Mouse (Mus musculus) cerebellum, adult 2 months (tissue): Measurements from ENCODE around the gene Hoxb9.

ENCODE experiments used
- CTCF ChIP-seq: fragments of 200-500 bp; IDR thresholded peaks from 2 replicates; pipeline ENCODE4 v1.5.1; 2011; ENCODE audit warnings: low read depth, mild to moderate bottlenecking, control low read depth, low read length, moderate library complexity, borderline replicate concordance; ENCODE audit not compliant: insufficient read depth
- POLR2A ChIP-seq: fragments of 200-500 bp; IDR thresholded peaks from 2 replicates; pipeline ENCODE4 v1.6.1; 2011; ENCODE audit warnings: low read length, control low read depth, borderline replicate concordance; ENCODE audit not compliant: insufficient read depth

GRCm38 (mm10) chr11:96306908-96307269 lies 35.6 kb downstream of the Hoxb9 start:
- TF ChIP-seq POLR2A (no peak), CTCF (no peak)
